Mouse (Mus musculus) midbrain, embryonic 11.5 days (tissue): ENCODE results near the gene Tmem239. TPM values are rescaled to one million over a fixed set of nuclear protein-coding genes. Genes with fewer than 3 reads are reported as not detected.
A peak's percentile ranks its signal among the peaks of the same experiment; 100 is the strongest.
"Not testable (repeated sequence)": the region's sequence is repeated elsewhere in the genome, so short reads cannot be mapped to it uniquely, and the experiment has no call there.

ENCODE experiments used
- ATAC-seq: fragments of 200-750 bp; cut with Nextera tagmentation; 2 replicates; pipeline ENCODE4 v1.8.0; 2017; ENCODE audit warnings: moderate TSS enrichment, moderate library complexity; ENCODE audit not compliant: low FRiP score
- DNase-seq: peaks from one replicate; pipeline ENCODE4 v3.0.0; 2015; ENCODE audit warnings: low spot score; ENCODE audit errors: missing footprints
- H3K27ac ChIP-seq: fragments of 300-500 bp; sonication (generic); 2 replicates; pipeline ENCODE4 v1.5.1; 2014; ENCODE audit warnings: low read depth, low read length
- H3K27me3 ChIP-seq: fragments of 300-500 bp; sonication (generic); 2 replicates; pipeline ENCODE4 v1.6.1; 2014; ENCODE audit warnings: mild to moderate bottlenecking, low read length, moderate library complexity, mixed read lengths; ENCODE audit not compliant: control insufficient read depth, insufficient read depth
- H3K36me3 ChIP-seq: fragments of 300-500 bp; sonication (generic); 2 replicates; pipeline ENCODE4 v1.6.1; 2014; ENCODE audit warnings: mild to moderate bottlenecking, low read length, moderate library complexity, mixed read lengths; ENCODE audit not compliant: control insufficient read depth, insufficient read depth
- H3K4me1 ChIP-seq: fragments of 300-500 bp; sonication (generic); 2 replicates; pipeline ENCODE4 v1.6.1; 2014; ENCODE audit warnings: low read length; ENCODE audit not compliant: control insufficient read depth, insufficient read depth
- H3K4me2 ChIP-seq: fragments of 300-500 bp; sonication (generic); 2 replicates; pipeline ENCODE4 v1.6.1; 2014; ENCODE audit warnings: mild to moderate bottlenecking, moderate library complexity
- H3K4me3 ChIP-seq: fragments of 300-500 bp; sonication (generic); 2 replicates; pipeline ENCODE4 v1.5.1; 2014; ENCODE audit warnings: low read depth, low read length
- H3K9ac ChIP-seq: fragments of 300-500 bp; sonication (generic); 2 replicates; pipeline ENCODE4 v1.6.1; 2014; ENCODE audit warnings: low read length
- H3K9me3 ChIP-seq: fragments of 300-500 bp; sonication (generic); 2 replicates; pipeline ENCODE4 v1.6.1; 2016; ENCODE audit warnings: low read length; ENCODE audit not compliant: control insufficient read depth
- WGBS: fragments of 180-500 bp; shearing (Covaris S2); extraction: QIAGEN DNeasy Blood & Tissue Kit; methylation state at CpG from one replicate; pipeline ENCODE4 v1.1.7; 2014; 5-methylcytosine and 5-hydroxymethylcytosine counted together
- polyA plus RNA-seq: library from polyadenylated mRNA; unstranded; fragments of >200 nt; fragmentation: Nextera tagmentation; extraction: Ambion mirVana; gene quantifications from 2 replicates; pipeline ENCODE4 v1.2.1, GENCODE M21; 2014

Gene Tmem239
- not detected in 2 replicates for polyA plus RNA-seq

GRCm38 (mm10) chr2:130406178-130406577, at the start of gene Tmem239:
Tmem239 (plus strand) TSS chr2:130406478.
- H3K9ac ChIP-seq, result no peak within 1 kb of the TSS
- H3K36me3 ChIP-seq, result no peaks in the 10 kb centered on the region
- H3K4me1 ChIP-seq, result no peaks in the 10 kb centered on the region
- DNase-seq (no peak), ATAC-seq (no peak)
- no peak within 1 kb of the TSS for H3K4me3 ChIP-seq
- WGBS, result 75% methylated on average over 2 of the region's 2 CpGs
- no peak within 1 kb of the TSS for H3K4me2 ChIP-seq
- H3K9me3 ChIP-seq, result no peaks in the 10 kb centered on the region
- H3K27ac ChIP-seq, result no peak within 1 kb of the TSS
- no peaks in the 10 kb centered on the region for H3K27me3 ChIP-seq

GRCm38 (mm10) chr2:130357551-130357950, 48.7 kb upstream of the Tmem239 start:
- Histone ChIP-seq H3K27me3 (peaks cover 29% of the 10 kb centered on the region), H3K4me1 (0 out of 2 replicates have a peak, but pooled peaks cover 3% of the 10 kb centered on the region), H3K4me2 (no peak overlapping the region), H3K9ac (no peak overlapping the region), H3K36me3 (no peaks in the 10 kb centered on the region), H3K4me3 (no peak overlapping the region), H3K9me3 (no peaks in the 10 kb centered on the region), H3K27ac (no peak overlapping the region)
- ATAC-seq (no peak), DNase-seq (no peak)
- 93% methylated on average over 5 of the region's 5 CpGs for WGBS

GRCm38 (mm10) chr2:130358852-130359251, 47.4 kb upstream of the Tmem239 start:
- 18% methylated on average over 5 of the region's 5 CpGs for WGBS
- Histone ChIP-seq H3K9me3 (no peaks in the 10 kb centered on the region), H3K27me3 (peaks cover 37% of the 10 kb centered on the region), H3K27ac (no peak overlapping the region), H3K9ac (no peak overlapping the region), H3K4me3 (no peak overlapping the region), H3K4me1 (0 out of 2 replicates have a peak, but pooled peaks cover 3% of the 10 kb centered on the region), H3K36me3 (no peaks in the 10 kb centered on the region), H3K4me2 (no peak overlapping the region)
- ATAC-seq (no peak), DNase-seq (no peak)

- peaks cover 7% of the 10 kb centered on the region for H3K4me1 ChIP-seq
- H3K9me3 ChIP-seq, result no peaks in the 10 kb centered on the region
- no peak overlapping the region for H3K27ac ChIP-seq
- DNase-seq (peak; percentile 97), ATAC-seq (0 out of 2 replicates have a peak, but pooled peaks have one; percentile 24)
- no peak overlapping the region for H3K4me2 ChIP-seq
- no peaks in the 10 kb centered on the region for H3K36me3 ChIP-seq
- no peak overlapping the region for H3K4me3 ChIP-seq
- 5% methylated on average over 14 of the region's 14 CpGs for WGBS
- no peak overlapping the region for H3K9ac ChIP-seq
- H3K27me3 ChIP-seq, result peaks cover 39% of the 10 kb centered on the region
Observed at GRCm38 (mm10) chr2:130362511-130363026, 43.7 kb upstream of the Tmem239 start.

GRCm38 (mm10) chr2:130365211-130366094, 40.8 kb upstream of the Tmem239 start:
- H3K4me3 ChIP-seq, result peak overlapping the region; percentile 24
- peak overlapping the region; percentile 14 for H3K9ac ChIP-seq
- H3K9me3 ChIP-seq, result no peaks in the 10 kb centered on the region
- H3K27me3 ChIP-seq, result peaks cover 31% of the 10 kb centered on the region
- H3K4me1 ChIP-seq, result peaks cover 7% of the 10 kb centered on the region
- DNase-seq (peak; percentile 89), ATAC-seq (peak; percentile 35; the same call in 1 of the 2 replicates)
- H3K36me3 ChIP-seq, result no peaks in the 10 kb centered on the region
- whole genome bisulfite sequencing, result 6% methylated on average over 30 of the region's 30 CpGs
- H3K27ac ChIP-seq, result no peak overlapping the region
- H3K4me2 ChIP-seq, result peak overlapping the region; percentile 41

- DNase-seq (no peak), ATAC-seq (no peak)
- Histone ChIP-seq H3K4me3 (no peak overlapping the region), H3K4me2 (no peak overlapping the region), H3K4me1 (peaks cover 4% of the 10 kb centered on the region), H3K27ac (no peak overlapping the region), H3K36me3 (no peaks in the 10 kb centered on the region), H3K9me3 (no peaks in the 10 kb centered on the region), H3K27me3 (peaks cover 11% of the 10 kb centered on the region), H3K9ac (no peak overlapping the region)
- WGBS, result 75% methylated on average over 4 of the region's 4 CpGs
Observed at GRCm38 (mm10) chr2:130367386-130367785, 38.9 kb upstream of the Tmem239 start.

- ATAC-seq, H3K4me1 ChIP-seq, H3K27ac ChIP-seq, H3K9me3 ChIP-seq, H3K9ac ChIP-seq, DNase-seq, H3K36me3 ChIP-seq, H3K4me2 ChIP-seq, H3K27me3 ChIP-seq, H3K4me3 ChIP-seq: not testable (repeated sequence)
- WGBS, result 50% methylated on average over 1 of the region's 1 CpGs
Observed at GRCm38 (mm10) chr2:130373026-130373425, 33.3 kb upstream of the Tmem239 start.

- no peak overlapping the region for H3K4me2 ChIP-seq
- no peak overlapping the region for H3K9ac ChIP-seq
- no peaks in the 10 kb centered on the region for H3K27me3 ChIP-seq
- no peak overlapping the region for H3K27ac ChIP-seq
- H3K4me3 ChIP-seq, result no peak overlapping the region
- DNase-seq (no peak), ATAC-seq (no peak)
- no peaks in the 10 kb centered on the region for H3K4me1 ChIP-seq
- H3K36me3 ChIP-seq, result no peaks in the 10 kb centered on the region
- 80% methylated on average over 4 of the region's 4 CpGs for WGBS
- no peaks in the 10 kb centered on the region for H3K9me3 ChIP-seq
Observed at GRCm38 (mm10) chr2:130374951-130375350, 31.3 kb upstream of the Tmem239 start.

GRCm38 (mm10) chr2:130383205-130383604, 23.1 kb upstream of the Tmem239 start:
- no peaks in the 10 kb centered on the region for H3K4me1 ChIP-seq
- DNase-seq (no peak), ATAC-seq (no peak)
- no peak overlapping the region for H3K27ac ChIP-seq
- 55% methylated on average over 3 of the region's 3 CpGs for WGBS
- H3K4me3 ChIP-seq, result no peak overlapping the region
- H3K36me3 ChIP-seq, result no peaks in the 10 kb centered on the region
- no peaks in the 10 kb centered on the region for H3K9me3 ChIP-seq
- no peaks in the 10 kb centered on the region for H3K27me3 ChIP-seq
- no peak overlapping the region for H3K4me2 ChIP-seq
- no peak overlapping the region for H3K9ac ChIP-seq
